29 mouse cellular contexts compared by ENCODE assay signal in the genomic region with DNA sequence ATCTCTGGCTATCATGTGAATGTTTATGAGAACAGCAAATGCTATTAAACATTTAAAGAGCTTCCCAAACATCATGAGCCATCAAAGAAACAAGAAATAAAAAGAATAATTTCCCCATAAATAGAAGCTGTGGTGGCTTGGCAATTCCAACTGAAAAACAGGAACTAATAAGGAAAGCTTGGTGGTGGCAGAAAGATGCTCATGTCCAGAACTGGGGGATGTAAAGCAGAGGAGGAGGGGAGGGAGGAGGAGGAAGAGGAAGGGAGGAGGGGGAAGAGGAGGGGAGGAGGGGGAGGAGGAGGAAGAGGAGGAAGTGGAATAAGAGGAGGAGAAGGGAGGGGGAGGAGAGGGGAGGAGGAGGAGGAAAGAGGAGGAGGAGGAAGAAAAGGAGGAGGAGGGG. TPM values are rescaled to one million over a fixed set of nuclear protein-coding genes. Genes with fewer than 3 reads are reported as not detected.
"Had no signal": no experiment of that assay in that cellular context is flagged by ENCODE, and none has a peak within 500 bp of the region (broad histone marks: within the 10 kb centered on the region; RNA-seq: fewer than 3 reads in every experiment).

No protein-coding gene starts in this region.

- H3K4me1 ChIP-seq: embryonic facial prominence, embryonic 12.5 days; embryonic facial prominence, embryonic 13.5 days; embryonic facial prominence, embryonic 15.5 days; forebrain, embryonic 12.5 days; forebrain, embryonic 13.5 days; forebrain, embryonic 15.5 days had no signal

- DNase-seq: cerebellum, adult 2 months; cerebellum, adult 8-10 months; cerebellum, adult 9-10 months; cerebellum, adult 9-11 months; cerebellum, postnatal 10 days; cerebellum, postnatal 14 days; cerebellum, postnatal 25 days; cerebellum, postnatal 36 days; embryo, embryonic 11 days; forebrain, postnatal 0 days; gastrocnemius, adult 2 months; gastrocnemius, postnatal 10 days; gastrocnemius, postnatal 14 days; gastrocnemius, postnatal 25 days; gastrocnemius, postnatal 36 days; heart, adult 18-20 months; heart, adult 2 months had no signal

- H3K4me3 ChIP-seq: embryonic facial prominence, embryonic 10.5 days; embryonic facial prominence, embryonic 12.5 days; embryonic facial prominence, embryonic 13.5 days; embryonic facial prominence, embryonic 15.5 days; erythroblast, embryonic 14.5 days; forebrain, embryonic 10.5 days; forebrain, embryonic 12.5 days; forebrain, embryonic 13.5 days; forebrain, embryonic 15.5 days; gastrocnemius, adult 2 months; heart, adult 2 months; heart, embryonic 10.5 days had no signal

- ATAC-seq: forebrain, embryonic 13.5 days; forebrain, embryonic 14.5 days; forebrain, embryonic 15.5 days; forebrain, embryonic 16.5 days; forebrain, postnatal 0 days had no signal

- H3K27me3 ChIP-seq: embryonic facial prominence, embryonic 12.5 days; embryonic facial prominence, embryonic 13.5 days; embryonic facial prominence, embryonic 15.5 days; forebrain, embryonic 12.5 days; forebrain, embryonic 13.5 days; forebrain, embryonic 15.5 days had no signal

- H3K4me2 ChIP-seq: embryonic facial prominence, embryonic 12.5 days; embryonic facial prominence, embryonic 13.5 days; embryonic facial prominence, embryonic 15.5 days; forebrain, embryonic 12.5 days; forebrain, embryonic 13.5 days; forebrain, embryonic 15.5 days had no signal

- H3K9ac ChIP-seq: embryonic facial prominence, embryonic 12.5 days; embryonic facial prominence, embryonic 13.5 days; embryonic facial prominence, embryonic 15.5 days; forebrain, embryonic 12.5 days; forebrain, embryonic 13.5 days; forebrain, embryonic 15.5 days; forebrain, postnatal 0 days had no signal

- H3K36me3 ChIP-seq: embryonic facial prominence, embryonic 10.5 days; embryonic facial prominence, embryonic 12.5 days; embryonic facial prominence, embryonic 13.5 days; embryonic facial prominence, embryonic 15.5 days; forebrain, embryonic 10.5 days; forebrain, embryonic 12.5 days; forebrain, embryonic 15.5 days; heart, embryonic 10.5 days had no signal

- H3K9me3 ChIP-seq: embryonic facial prominence, embryonic 10.5 days; embryonic facial prominence, embryonic 12.5 days; embryonic facial prominence, embryonic 13.5 days; embryonic facial prominence, embryonic 15.5 days; forebrain, embryonic 10.5 days; forebrain, embryonic 12.5 days; forebrain, embryonic 13.5 days; forebrain, embryonic 15.5 days; heart, embryonic 10.5 days had no signal

- H3K27ac ChIP-seq: embryonic facial prominence, embryonic 10.5 days; embryonic facial prominence, embryonic 12.5 days; embryonic facial prominence, embryonic 13.5 days; embryonic facial prominence, embryonic 15.5 days; forebrain, embryonic 10.5 days; forebrain, embryonic 12.5 days; forebrain, embryonic 13.5 days; forebrain, embryonic 15.5 days; gastrocnemius, adult 2 months; heart, adult 2 months; heart, embryonic 10.5 days had no signal

RNA-seq across cellular contexts. Expression of gene Cobll1, which starts 23.0 kb away (rescaled TPM):
- polyA plus RNA-seq: erythroblast, embryonic 14.5 days had no signal
